Mouse (Mus musculus) ovary, adult 2 months (tissue): Measurements from ENCODE around the gene Zbtb14. TPM values are rescaled to one million over a fixed set of nuclear protein-coding genes. Genes with fewer than 3 reads are reported as not detected.

Experiments used
- polyA plus RNA-seq: library from polyadenylated mRNA; depleted of rRNA; stranded (reverse); fragments of >200 nt; gene quantifications from 2 replicates; pipeline ENCODE4 v1.2.3, GENCODE M21; 2012; rRNA removed

The Zbtb14 gene
- 3.8 and 4.1 TPM in 2 replicates for polyA plus RNA-seq

DNA sequence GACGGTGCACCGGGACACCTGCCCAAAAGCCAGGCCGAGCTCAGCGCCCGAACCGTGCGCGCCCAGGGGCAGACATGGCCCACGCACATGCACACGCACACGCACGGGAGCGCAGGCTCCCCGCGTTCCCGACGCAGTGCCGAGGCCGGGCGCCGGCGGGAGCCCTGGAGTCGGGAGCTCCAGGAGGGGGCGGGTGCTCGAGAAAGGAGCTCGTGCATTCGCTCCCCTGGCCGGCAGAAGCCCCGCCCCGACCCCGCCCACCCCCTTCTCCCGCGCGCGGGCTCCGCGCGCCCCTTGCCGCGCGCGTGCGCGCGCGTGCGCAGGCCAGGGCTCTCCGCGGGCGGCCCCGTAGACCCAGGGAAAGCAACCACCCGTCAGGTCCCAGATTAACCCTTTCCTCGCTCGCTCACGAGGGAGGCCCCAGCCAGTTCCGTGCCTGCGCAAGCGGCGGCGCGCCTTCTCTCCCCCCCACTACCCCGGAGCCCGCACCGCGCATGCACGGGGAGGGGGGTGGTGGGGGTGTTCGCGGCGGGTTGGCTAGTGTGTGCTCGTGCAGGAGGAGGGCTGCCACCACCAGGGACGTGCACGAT is at the start of gene Zbtb14:
Zbtb14 (plus strand) TSS at position 540 of the 590 bp plus-strand sequence.

GRCm38 (mm10) chr17:69438990-69439491 is 56.2 kb downstream of the Zbtb14 start, which contains the start of gene Akain1:
Gene Akain1, plus strand, starts transcription at chr17:69439326.

Other genes starting within 250 kb of the Zbtb14 start
- gene Akain1, start 56.3 kb downstream of the Zbtb14 start, polyA plus RNA-seq, result 0.06 TPM in 1 of 2 replicates, not detected in the other